Mouse (Mus musculus): ENCODE measurements around the gene Olfr645. TPM values are rescaled to one million over a fixed set of nuclear protein-coding genes. Genes with fewer than 3 reads are reported as not detected.

Olfr645 gene
- polyA plus RNA-seq (2012; rRNA removed) = not detected in 2 replicates

- DNase-seq (ENCODE audit: low read depth) = no peak
These were observed at the start of gene Olfr645 for GRCm38 (mm10) chr7:104085365-104085764. Olfr645 (minus strand) TSS chr7:104085465.

GRCm38 (mm10) chr7:104129726-104130125 is 44.5 kb upstream of the Olfr645 start, which contains the start of gene Ubqln5:
Ubqln5 (minus strand) TSS chr7:104129826.
- DNase-seq (ENCODE audit: low read depth) = no peak

GRCm38 (mm10) chr7:104104757-104104972 is 19.4 kb upstream of the Olfr645 start, which contains the start of gene Olfr646:
Olfr646 (plus strand) TSS chr7:104104873.
- DNase-seq (ENCODE audit: low read depth) = no peak

GRCm38 (mm10) chr7:104103913-104104756 is 18.9 kb upstream of the Olfr645 start:
- DNase-seq (ENCODE audit: low read depth) = no peak

- DNase-seq (ENCODE audit: low read depth) = no peak
These were observed 13.5 kb downstream of the Olfr645 start, which contains the start of gene Olfr644 for GRCm38 (mm10) chr7:104071769-104072168. Olfr644 (minus strand) TSS chr7:104071869.

- DNase-seq (ENCODE audit: low read depth) = no peak
These were observed 23.9 kb downstream of the Olfr645 start, which contains the start of gene 4930516K23Rik for GRCm38 (mm10) chr7:104061345-104061744. 4930516K23Rik (minus strand) TSS chr7:104061445.

GRCm38 (mm10) chr7:104059215-104059614 is 26.1 kb downstream of the Olfr645 start:
- DNase-seq (ENCODE audit: low read depth) = no peak

- DNase-seq (ENCODE audit: low read depth) = no peak
These were observed 32.7 kb downstream of the Olfr645 start, which contains the start of gene Olfr642 for GRCm38 (mm10) chr7:104052566-104052965. Olfr642 (minus strand) TSS chr7:104052666.

- no peak for DNase-seq (ENCODE audit: low read depth)
These were observed 34.5 kb downstream of the Olfr645 start for GRCm38 (mm10) chr7:104050745-104051144.

- DNase-seq (ENCODE audit: low read depth) = no peak
These were observed 50.1 kb downstream of the Olfr645 start, which contains the start of gene Olfr641 for GRCm38 (mm10) chr7:104035145-104035544. Olfr641 (plus strand) TSS chr7:104035445.

Other genes starting within 250 kb of the Olfr645 start
- not detected in 2 replicates for gene Hbb-bh2, start 244.9 kb downstream of the Olfr645 start, polyA plus RNA-seq (2012; rRNA removed)
- not detected in 2 replicates for gene Hbb-bh1, start 242.3 kb downstream of the Olfr645 start, polyA plus RNA-seq (2012; rRNA removed)
- gene Hbb-y, start 232.2 kb downstream of the Olfr645 start, polyA plus RNA-seq (2012; rRNA removed) = not detected in 2 replicates
- not detected in 2 replicates for gene Olfr66, start 199.2 kb downstream of the Olfr645 start, polyA plus RNA-seq (2012; rRNA removed)
- not detected in 2 replicates for gene Olfr64, start 191.0 kb downstream of the Olfr645 start, polyA plus RNA-seq (2012; rRNA removed)
- gene Olfr65, start 182.0 kb downstream of the Olfr645 start, polyA plus RNA-seq (2012; rRNA removed) = not detected in 2 replicates
- gene Olfr631, start 156.6 kb downstream of the Olfr645 start, polyA plus RNA-seq (2012; rRNA removed) = not detected in 2 replicates
- not detected in 2 replicates for gene Olfr632, start 151.1 kb downstream of the Olfr645 start, polyA plus RNA-seq (2012; rRNA removed)
- gene Olfr633, start 141.0 kb downstream of the Olfr645 start, polyA plus RNA-seq (2012; rRNA removed) = not detected in 2 replicates
- gene Olfr635, start 114.3 kb downstream of the Olfr645 start, polyA plus RNA-seq (2012; rRNA removed) = not detected in 2 replicates
- gene Olfr638, start 86.7 kb downstream of the Olfr645 start, polyA plus RNA-seq (2012; rRNA removed) = not detected in 2 replicates
- not detected in 2 replicates for gene Olfr639, start 68.2 kb downstream of the Olfr645 start, polyA plus RNA-seq (2012; rRNA removed)
- not detected in 2 replicates for gene Olfr640, start 59.9 kb downstream of the Olfr645 start, polyA plus RNA-seq (2012; rRNA removed)
- not detected in 2 replicates for gene Olfr641, start 50.0 kb downstream of the Olfr645 start, polyA plus RNA-seq (2012; rRNA removed)
- not detected in 2 replicates for gene Olfr642, start 32.8 kb downstream of the Olfr645 start, polyA plus RNA-seq (2012; rRNA removed)
- not detected in 2 replicates for gene 4930516K23Rik, start 24.0 kb downstream of the Olfr645 start, polyA plus RNA-seq (2012; rRNA removed)
- not detected in 2 replicates for gene Olfr644, start 13.6 kb downstream of the Olfr645 start, polyA plus RNA-seq (2012; rRNA removed)
- not detected in 2 replicates for gene Olfr646, start 19.4 kb upstream of the Olfr645 start, polyA plus RNA-seq (2012; rRNA removed)
- 0.14 and 0.34 TPM in 2 replicates for gene Ubqln5, start 44.4 kb upstream of the Olfr645 start, polyA plus RNA-seq (2012; rRNA removed)
- not detected in 2 replicates for gene Olfr643, start 51.9 kb upstream of the Olfr645 start, polyA plus RNA-seq (2012; rRNA removed)
- gene Ubqln3, start 57.8 kb upstream of the Olfr645 start, polyA plus RNA-seq (2012; rRNA removed) = 1.6 and 2.4 TPM in 2 replicates
- 2.4 TPM in 2 replicates for gene Ubqlnl, start 65.1 kb upstream of the Olfr645 start, polyA plus RNA-seq (2012; rRNA removed)
- 0.05 TPM in 1 of 2 replicates, not detected in the other for gene Olfm5, start 79.4 kb upstream of the Olfr645 start, polyA plus RNA-seq (2012; rRNA removed)
- gene Olfr648, start 97.9 kb upstream of the Olfr645 start, polyA plus RNA-seq (2012; rRNA removed) = 0.05 TPM in 1 of 2 replicates, not detected in the other
- gene Olfr649, start 110.5 kb upstream of the Olfr645 start, polyA plus RNA-seq (2012; rRNA removed) = not detected in 2 replicates
- gene Trim6, start 133.3 kb upstream of the Olfr645 start, polyA plus RNA-seq (2012; rRNA removed) = 1.3 TPM in 2 replicates
- 4.7 and 5.2 TPM in 2 replicates for gene Trim34a, start 159.0 kb upstream of the Olfr645 start, polyA plus RNA-seq (2012; rRNA removed)
- 0.42 TPM in 2 replicates for gene Trim5, start 202.6 kb upstream of the Olfr645 start, polyA plus RNA-seq (2012; rRNA removed)
- gene Trim12a, start 230.0 kb upstream of the Olfr645 start, polyA plus RNA-seq (2012; rRNA removed) = 3.6 and 3.8 TPM in 2 replicates
- 3.6 and 4.3 TPM in 2 replicates for gene Trim34b, start 244.0 kb upstream of the Olfr645 start, polyA plus RNA-seq (2012; rRNA removed)